Mouse (Mus musculus) stomach, postnatal 0 days (tissue): ENCODE data around the gene Enthd1. TPM values are rescaled to one million over a fixed set of nuclear protein-coding genes. Genes with fewer than 3 reads are reported as not detected.

ENCODE experiments used
- ATAC-seq: fragments of 200-750 bp; cut with Nextera tagmentation; 2 replicates; pipeline ENCODE4 v1.8.0; 2017; ENCODE audit not compliant: low FRiP score, low TSS enrichment
- DNase-seq: peaks from one replicate; pipeline ENCODE4 v3.0.0-alpha.2; 2016; ENCODE audit warnings: low spot score
- H3K27ac ChIP-seq: fragments of 300-500 bp; sonication (generic); replicated peaks from 2 replicates; pipeline ENCODE4 v1.5.1; 2014; ENCODE audit warnings: mild to moderate bottlenecking, control low read depth
- H3K27me3 ChIP-seq: fragments of 300-500 bp; sonication (generic); 2 replicates; pipeline ENCODE4 v1.6.1; 2014; ENCODE audit warnings: low read length; ENCODE audit not compliant: control insufficient read depth, insufficient read depth
- H3K36me3 ChIP-seq: fragments of 300-500 bp; sonication (generic); 2 replicates; pipeline ENCODE4 v1.6.1; 2014; ENCODE audit warnings: low read length, mixed read lengths; ENCODE audit not compliant: control insufficient read depth, insufficient read depth
- H3K4me1 ChIP-seq: fragments of 300-500 bp; sonication (generic); replicated peaks from 2 replicates; pipeline ENCODE4 v1.6.1; 2014; ENCODE audit warnings: antibody characterized with exemption; ENCODE audit not compliant: control insufficient read depth, insufficient read depth
- H3K4me2 ChIP-seq: fragments of 300-500 bp; sonication (generic); replicated peaks from 2 replicates; pipeline ENCODE4 v1.6.1; 2014; ENCODE audit warnings: low read depth, mild to moderate bottlenecking, control low read depth, moderate library complexity
- H3K4me3 ChIP-seq: fragments of 300-500 bp; sonication (generic); 2 replicates; pipeline ENCODE4 v1.5.1; 2014; ENCODE audit warnings: low read depth, low read length, control low read depth
- H3K9ac ChIP-seq: fragments of 300-500 bp; sonication (generic); 2 replicates; pipeline ENCODE4 v1.6.1; 2014; ENCODE audit warnings: mild to moderate bottlenecking, low read length, control low read depth, mixed read lengths
- H3K9me3 ChIP-seq: fragments of 300-500 bp; sonication (generic); 2 replicates; pipeline ENCODE4 v1.6.1; 2016; ENCODE audit warnings: low read length; ENCODE audit not compliant: control insufficient read depth
- CTCF ChIP-seq: IDR thresholded peaks from 2 replicates; pipeline ENCODE4 v1.5.1; 2016; ENCODE audit warnings: antibody characterized with exemption, low read depth, mild to moderate bottlenecking, moderate library complexity
- EP300 ChIP-seq: optimal IDR thresholded peaks from 2 replicates; pipeline ENCODE3; 2016; ENCODE audit warnings: antibody characterized with exemption
- WGBS: fragments of 180-500 bp; shearing (Covaris S2); extraction: QIAGEN DNeasy Blood & Tissue Kit; methylation state at CpG from one replicate; pipeline ENCODE4 v1.1.7; 2014; 5-methylcytosine and 5-hydroxymethylcytosine counted together
- polyA plus RNA-seq: library from polyadenylated mRNA; unstranded; fragments of >200 nt; fragmentation: Nextera tagmentation; extraction: Ambion mirVana; gene quantifications from 2 replicates; pipeline ENCODE4 v1.2.1, GENCODE M21; 2015

The Enthd1 gene
- polyA plus RNA-seq, 1 experiment from 2014 or later: not detected

DNA sequence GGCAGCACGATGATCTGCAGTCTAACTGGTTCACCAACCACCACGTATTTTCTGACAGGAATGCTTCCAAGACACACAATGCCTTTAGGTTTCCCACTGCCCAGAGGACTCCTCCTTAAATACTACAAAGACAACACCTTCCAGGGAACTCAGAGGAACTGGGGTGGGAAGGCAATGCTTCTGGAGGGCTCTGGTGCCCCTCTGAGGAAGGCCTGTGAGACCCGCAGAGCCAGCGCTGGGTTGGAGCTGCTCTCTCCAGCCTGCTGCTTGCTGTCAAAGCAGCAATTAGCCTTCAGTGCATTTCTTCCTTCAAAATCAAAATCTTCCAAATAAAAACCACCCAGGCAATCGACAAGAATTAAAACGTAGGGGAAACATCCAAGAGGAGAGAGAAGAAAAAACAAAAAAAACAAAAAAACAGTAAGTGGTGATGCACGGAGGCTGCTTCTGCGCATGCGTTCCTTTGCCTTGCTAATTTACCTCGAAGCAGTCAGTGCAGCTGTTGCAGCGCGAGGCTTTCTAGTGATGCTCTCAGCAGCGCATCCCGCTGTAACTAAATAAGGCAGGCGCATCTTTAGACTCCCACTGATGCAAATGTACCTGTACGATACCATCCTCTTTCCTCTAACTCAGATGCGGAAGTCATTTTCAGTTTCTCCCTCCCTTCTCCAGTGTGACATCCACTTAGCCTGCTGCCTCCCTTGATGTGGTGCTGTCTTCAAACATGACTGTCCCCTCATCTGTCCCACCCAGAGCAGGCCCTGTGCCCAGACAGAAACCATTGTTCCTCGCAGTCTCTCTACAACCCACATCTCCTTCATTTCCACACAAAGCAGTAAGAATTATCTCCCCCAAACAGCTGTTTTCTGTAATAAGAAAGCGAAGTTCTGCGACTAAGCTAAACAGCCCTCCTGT lies 34.7 kb downstream of the Enthd1 start:
- ATAC-seq (no peak), DNase-seq (no peak)
- no peaks in the 10 kb centered on the region for H3K36me3 ChIP-seq
- no peak for TF ChIP-seq EP300
- no peak for TF ChIP-seq CTCF
- no peaks in the 10 kb centered on the region for H3K27me3 ChIP-seq
- no peak overlapping the region for H3K4me3 ChIP-seq
- no peak overlapping the region for H3K27ac ChIP-seq
- no peaks in the 10 kb centered on the region for H3K4me1 ChIP-seq
- H3K9ac ChIP-seq: no peak overlapping the region
- H3K4me2 ChIP-seq: no peak overlapping the region
- no peaks in the 10 kb centered on the region for H3K9me3 ChIP-seq
- WGBS: 54% methylated on average over 20 of the region's 20 CpGs

DNA sequence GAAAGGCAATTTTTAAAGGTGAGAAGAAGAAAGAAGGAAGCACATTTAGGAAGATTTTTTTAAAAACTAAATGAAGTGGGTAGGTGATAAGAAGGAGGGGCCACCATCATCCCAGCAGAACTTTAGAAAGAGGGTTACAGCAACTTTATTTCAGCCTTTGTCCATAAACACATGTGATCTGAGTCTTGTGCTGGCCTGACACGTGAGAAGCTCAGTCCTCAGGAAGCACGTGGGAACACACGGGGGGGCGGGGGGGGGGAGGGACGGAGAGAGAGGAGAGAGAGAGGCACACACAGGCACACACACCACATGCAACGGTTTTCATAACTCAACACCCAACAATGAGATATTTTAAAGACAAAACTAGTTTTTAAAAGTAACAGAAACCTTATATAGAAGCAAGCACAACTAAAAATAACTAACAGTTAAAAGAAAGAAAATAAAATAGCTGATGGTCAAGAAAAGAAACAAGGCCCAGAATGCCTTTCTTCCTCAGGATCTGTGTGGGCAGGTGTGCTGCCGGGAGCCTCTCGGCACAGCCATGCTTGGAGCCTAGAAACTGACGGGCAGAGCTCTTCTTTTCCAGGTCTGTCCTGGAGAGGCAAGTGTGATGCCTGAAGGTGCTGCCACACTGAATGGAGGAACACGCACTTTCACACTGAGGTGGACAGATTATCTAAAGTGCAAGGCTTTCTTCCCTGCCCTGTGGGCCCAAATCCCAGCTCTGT lies 43.1 kb downstream of the Enthd1 start:
- no peaks in the 10 kb centered on the region for H3K36me3 ChIP-seq
- peak; percentile 56 for DNase-seq
- H3K9ac ChIP-seq: no peak overlapping the region
- no peak overlapping the region for H3K4me2 ChIP-seq
- H3K9me3 ChIP-seq: no peaks in the 10 kb centered on the region
- no peaks in the 10 kb centered on the region for H3K27me3 ChIP-seq
- H3K4me1 ChIP-seq: 0 out of 2 replicates have a peak, but pooled peaks cover 2% of the 10 kb centered on the region
- WGBS: 23% methylated on average over 10 of the region's 10 CpGs
- H3K4me3 ChIP-seq: no peak overlapping the region
- no peak overlapping the region for H3K27ac ChIP-seq
- TF ChIP-seq CTCF: no peak
- TF ChIP-seq EP300: no peak
- ATAC-seq: no peak

DNA sequence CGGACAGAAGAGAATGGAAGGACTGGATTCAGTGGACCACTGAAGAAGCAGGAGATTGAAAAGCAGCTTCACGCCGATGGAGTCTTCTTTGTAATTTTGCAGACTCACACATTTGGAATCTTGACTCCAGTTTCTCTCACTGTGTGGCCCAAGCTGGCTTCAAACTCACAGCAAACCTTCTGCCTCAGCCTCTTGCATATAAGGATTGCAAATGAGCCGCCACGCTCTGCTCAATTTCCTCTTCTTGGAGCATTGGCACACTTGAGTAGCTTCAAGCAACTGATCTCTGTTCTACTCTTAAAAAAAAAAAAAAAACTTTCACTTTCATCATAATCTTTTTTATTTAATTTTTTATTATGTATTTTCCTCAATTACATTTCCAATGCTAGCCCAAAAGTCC lies 45.0 kb downstream of the Enthd1 start:
- TF ChIP-seq EP300 (no peak), CTCF (no peak)
- no peaks in the 10 kb centered on the region for H3K27me3 ChIP-seq
- no peak for ATAC-seq
- 93% methylated on average over 5 of the region's 5 CpGs for WGBS
- H3K4me1 ChIP-seq: 0 out of 2 replicates have a peak, but pooled peaks cover 2% of the 10 kb centered on the region
- no peak overlapping the region for H3K9ac ChIP-seq
- no peak overlapping the region for H3K4me3 ChIP-seq
- DNase-seq: no peak
- no peak overlapping the region for H3K4me2 ChIP-seq
- H3K27ac ChIP-seq: no peak overlapping the region
- no peaks in the 10 kb centered on the region for H3K36me3 ChIP-seq
- no peaks in the 10 kb centered on the region for H3K9me3 ChIP-seq

DNA sequence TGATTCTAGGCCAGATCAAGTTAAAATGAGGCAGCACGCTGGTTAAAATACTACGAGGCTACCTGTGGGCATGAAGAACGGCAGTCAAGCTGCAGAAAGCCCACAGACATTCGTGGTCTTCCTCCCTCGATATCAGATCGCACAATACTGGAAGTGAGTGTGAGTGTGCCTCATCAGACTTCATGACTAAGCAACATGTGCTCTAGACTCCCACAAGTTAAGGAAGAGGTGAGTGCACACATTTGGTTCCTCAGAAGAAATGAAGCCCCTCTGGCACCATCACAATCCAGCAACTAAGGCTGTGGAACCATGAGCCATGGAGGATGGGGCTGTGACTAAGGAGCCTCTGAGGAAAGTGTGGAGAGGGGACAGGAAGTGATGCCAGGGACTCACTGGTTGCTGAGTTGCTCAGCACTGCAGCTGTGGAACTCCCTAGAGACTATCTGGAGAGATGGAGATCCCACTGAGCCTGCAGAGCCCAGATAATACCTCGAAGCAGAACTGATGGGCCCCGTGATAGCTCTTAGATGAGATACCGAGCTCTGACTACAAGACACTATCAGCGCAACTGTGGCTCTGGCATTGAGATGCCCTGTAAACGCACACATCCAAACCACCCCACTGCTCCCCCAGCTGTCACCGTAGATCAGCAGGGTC lies 46.3 kb downstream of the Enthd1 start:
- 0 out of 2 replicates have a peak, but pooled peaks cover 2% of the 10 kb centered on the region for H3K4me1 ChIP-seq
- H3K27ac ChIP-seq: no peak overlapping the region
- ATAC-seq: no peak
- H3K36me3 ChIP-seq: no peaks in the 10 kb centered on the region
- no peaks in the 10 kb centered on the region for H3K27me3 ChIP-seq
- TF ChIP-seq EP300 (no peak), CTCF (no peak)
- no peak overlapping the region for H3K9ac ChIP-seq
- H3K4me3 ChIP-seq: no peak overlapping the region
- DNase-seq: no peak
- no peaks in the 10 kb centered on the region for H3K9me3 ChIP-seq
- 80% methylated on average over 12 of the region's 12 CpGs for WGBS
- H3K4me2 ChIP-seq: no peak overlapping the region

DNA sequence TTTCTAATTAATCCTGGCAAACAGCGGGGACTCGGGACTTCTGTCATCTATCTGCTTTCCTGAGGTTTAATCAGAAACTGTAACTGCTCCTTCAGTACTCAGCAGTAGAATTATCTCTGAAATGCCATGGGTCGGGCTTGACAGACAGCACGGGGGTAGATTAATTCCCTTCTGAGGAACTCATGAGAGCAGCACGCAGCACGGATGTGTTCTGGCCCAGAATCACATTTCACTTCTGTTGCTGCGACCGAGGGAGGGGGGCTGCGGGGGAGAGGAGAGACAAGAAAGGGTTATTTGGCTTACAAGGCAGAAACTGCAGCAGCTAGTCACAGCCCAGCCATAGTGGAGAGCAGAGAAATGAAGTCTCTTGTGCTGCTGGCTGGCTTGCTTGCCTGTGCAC lies 47.0 kb downstream of the Enthd1 start:
- no peak overlapping the region for H3K4me3 ChIP-seq
- no peak overlapping the region for H3K4me2 ChIP-seq
- no peaks in the 10 kb centered on the region for H3K36me3 ChIP-seq
- no peaks in the 10 kb centered on the region for H3K9me3 ChIP-seq
- TF ChIP-seq EP300 (no peak), CTCF (no peak)
- no peak overlapping the region for H3K27ac ChIP-seq
- 0 out of 2 replicates have a peak, but pooled peaks cover 2% of the 10 kb centered on the region for H3K4me1 ChIP-seq
- WGBS: 37% methylated on average over 9 of the region's 9 CpGs
- no peak overlapping the region for H3K9ac ChIP-seq
- no peaks in the 10 kb centered on the region for H3K27me3 ChIP-seq
- no peak; the same call in 1 of the 2 replicates for ATAC-seq
- no peak for DNase-seq
